Mouse (Mus musculus) ES-E14 (cell line): Measurements from ENCODE around the gene Cwc22.

Source experiments
- CHD2 ChIP-seq: IDR thresholded peaks from 2 replicates; pipeline ENCODE4 v1.6.1; 2014; ENCODE audit warnings: mild to moderate bottlenecking, low read depth, low read length, inconsistent platforms
- MAFK ChIP-seq: IDR thresholded peaks from 2 replicates; pipeline ENCODE4 v1.6.1; 2014; ENCODE audit warnings: mild to moderate bottlenecking, low read depth, low read length, inconsistent platforms; ENCODE audit not compliant: insufficient read depth
- ZC3H11A ChIP-seq: IDR thresholded peaks from 2 replicates; pipeline ENCODE4 v1.6.1; 2012; ENCODE audit warnings: low read depth, mild to moderate bottlenecking, inconsistent platforms, low read length, borderline replicate concordance
- ZNF384 ChIP-seq: IDR thresholded peaks from 2 replicates; pipeline ENCODE4 v1.6.1; 2012; ENCODE audit warnings: low read depth, low read length, inconsistent platforms

- TF ChIP-seq ZC3H11A: no peak
- no peak for TF ChIP-seq ZNF384
- no peak for TF ChIP-seq CHD2
- TF ChIP-seq MAFK: no peak
Measured at GRCm38 (mm10) chr2:77896843-77897557, 49.2 kb downstream of the Cwc22 start.
